Mouse (Mus musculus) brain, embryonic 14.5 days (tissue): ENCODE data around the gene Plcb1.

Experiments used
- CTCF ChIP-seq: fragments of 200-500 bp; IDR thresholded peaks from 2 replicates; pipeline ENCODE4 v1.5.1; 2012; ENCODE audit warnings: inconsistent platforms, mild to moderate bottlenecking, moderate library complexity, borderline replicate concordance; ENCODE audit not compliant: insufficient read depth, insufficient read length; ENCODE audit errors: extremely low read depth
- POLR2A ChIP-seq: fragments of 200-500 bp; IDR thresholded peaks from 2 replicates; pipeline ENCODE4 v1.6.1; 2012; ENCODE audit warnings: mild to moderate bottlenecking, inconsistent platforms, borderline replicate concordance; ENCODE audit not compliant: poor library complexity, insufficient read depth, insufficient read length, severe bottlenecking; ENCODE audit errors: extremely low read depth

DNA sequence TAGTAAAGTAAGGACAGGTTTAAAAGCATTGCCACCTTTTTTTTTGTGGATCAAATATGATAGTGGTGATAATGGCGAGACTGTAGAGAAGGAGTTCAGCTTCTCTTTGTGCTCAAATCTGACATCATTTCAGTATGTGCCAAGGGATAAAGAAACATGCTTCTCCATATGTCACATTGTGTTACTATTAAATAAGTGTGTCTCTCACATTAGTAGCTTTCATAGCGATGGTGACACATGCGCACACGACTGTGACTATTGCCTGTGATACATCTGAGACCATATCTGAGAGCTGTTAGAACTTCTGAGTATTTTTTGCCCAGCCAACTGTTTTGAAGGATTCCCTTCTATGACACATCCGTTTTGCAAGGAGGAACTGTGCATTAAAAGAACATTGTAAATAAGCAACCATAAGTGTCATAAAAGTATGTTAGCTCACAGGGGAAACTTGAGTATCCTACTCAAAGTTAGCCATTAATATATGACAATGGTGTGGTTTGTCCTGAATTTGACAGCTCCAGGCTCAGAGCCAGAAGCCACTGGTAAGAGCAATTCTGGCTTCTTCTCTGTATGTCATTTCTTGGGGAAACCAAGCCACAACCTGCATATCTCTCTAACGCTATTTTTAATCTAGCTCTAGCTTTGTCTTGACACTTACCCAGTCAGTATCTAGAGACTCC, 150.2 kb downstream of the Plcb1 start:
- no peak for TF ChIP-seq CTCF
- no peak for TF ChIP-seq POLR2A
